ENCODE assay signal across 9 mouse cellular contexts in the genomic region with DNA sequence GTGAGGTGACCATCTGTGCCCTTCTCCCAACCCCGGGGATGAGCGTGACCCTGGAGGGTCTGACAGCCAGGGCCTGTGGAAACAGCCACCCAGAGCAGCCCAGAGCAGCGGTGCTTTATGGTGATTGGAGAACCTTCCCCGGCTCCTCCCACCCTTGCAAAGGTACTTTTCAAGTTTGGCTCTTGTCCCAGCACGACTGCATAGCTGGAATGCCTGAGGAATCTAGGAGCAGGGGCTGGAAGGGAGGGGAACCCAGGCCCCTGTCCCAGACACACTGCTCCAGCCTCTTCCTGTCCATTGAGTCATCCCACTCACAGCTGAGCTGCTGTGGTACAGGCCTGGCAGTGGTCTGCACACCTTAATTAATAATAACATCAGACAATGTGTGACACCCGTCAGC. TPM values are rescaled to one million over a fixed set of nuclear protein-coding genes. Genes with fewer than 3 reads are reported as not detected.
DNase-seq lines count a peak whose midpoint lies in the region; ATAC-seq and TF ChIP-seq lines count a peak whose summit lies in the region.
"Had no signal": no experiment of that assay in that cellular context is flagged by ENCODE, and none has a peak within 500 bp of the region (broad histone marks: within the 10 kb centered on the region; RNA-seq: fewer than 3 reads in every experiment).

No protein-coding gene starts in this region.

- H3K9me3 ChIP-seq in forebrain, embryonic 14.5 days (replicated peaks; ENCODE audit: control insufficient read depth, low read length), result no peaks in the 10 kb centered on the region
- H3K9me3 ChIP-seq in forebrain, embryonic 15.5 days, result no peaks in the 10 kb centered on the region
- H3K9me3 ChIP-seq in forebrain, embryonic 16.5 days (ENCODE audit: control insufficient read depth, low read length), result no peaks in the 10 kb centered on the region
- no peaks in the 10 kb centered on the region for H3K9me3 ChIP-seq in intestine, postnatal 0 days (ENCODE audit: control insufficient read depth)
- H3K9me3 ChIP-seq in lung, embryonic 14.5 days (ENCODE audit: low read depth, low read length), result no peaks in the 10 kb centered on the region
- H3K9me3 ChIP-seq in stomach, postnatal 0 days (ENCODE audit: control insufficient read depth, low read length), result no peaks in the 10 kb centered on the region

- no peaks in the 10 kb centered on the region for H3K27me3 ChIP-seq in forebrain, embryonic 14.5 days (replicated peaks; ENCODE audit: control insufficient read depth, insufficient read depth, low read length)
- no peaks in the 10 kb centered on the region for H3K27me3 ChIP-seq in forebrain, embryonic 15.5 days
- no peaks in the 10 kb centered on the region for H3K27me3 ChIP-seq in forebrain, embryonic 16.5 days (replicated peaks; ENCODE audit: control insufficient read depth, insufficient read depth, low read length)
- H3K27me3 ChIP-seq in intestine, postnatal 0 days (replicated peaks; ENCODE audit: control insufficient read depth, insufficient read depth, low read length), result no peaks in the 10 kb centered on the region
- no peaks in the 10 kb centered on the region for H3K27me3 ChIP-seq in lung, embryonic 14.5 days (ENCODE audit: insufficient read depth, low read length)
- H3K27me3 ChIP-seq in stomach, postnatal 0 days (ENCODE audit: control insufficient read depth, insufficient read depth, low read length), result no peaks in the 10 kb centered on the region

- peaks cover 67% of the 10 kb centered on the region for H3K36me3 ChIP-seq in forebrain, embryonic 14.5 days (ENCODE audit: control insufficient read depth, insufficient read depth, low read length)
- peaks cover 25% of the 10 kb centered on the region for H3K36me3 ChIP-seq in forebrain, embryonic 15.5 days
- no peaks in the 10 kb centered on the region; the same call in none of the 2 replicates for H3K36me3 ChIP-seq in forebrain, embryonic 16.5 days (ENCODE audit: control insufficient read depth, insufficient read depth)
- peaks cover 50% of the 10 kb centered on the region for H3K36me3 ChIP-seq in intestine, postnatal 0 days (ENCODE audit: control insufficient read depth, insufficient read depth)
- peaks cover 40% of the 10 kb centered on the region; the same call in 1 of the 2 replicates for H3K36me3 ChIP-seq in lung, embryonic 14.5 days (ENCODE audit: insufficient read depth)
- peaks cover 9% of the 10 kb centered on the region for H3K36me3 ChIP-seq in stomach, postnatal 0 days (ENCODE audit: control insufficient read depth, insufficient read depth, low read length)

- peak; percentile 57 for DNase-seq in forebrain, embryonic 14.5 days (ENCODE audit: low spot score)
- peak; percentile 95 for DNase-seq in lung, embryonic 14.5 days
- DNase-seq in stomach, postnatal 0 days (ENCODE audit: low spot score), result peak; percentile 48
- no peak for DNase-seq in cerebellum, postnatal 36 days
- DNase-seq in c-Kit-positive CD71-positive TER-119-positive erythroid progenitor cells, embryonic 14.5 days (ENCODE audit: low spot score), result no peak

- H3K4me2 ChIP-seq in forebrain, embryonic 14.5 days (ENCODE audit: low read length), result no peak overlapping the region
- H3K4me2 ChIP-seq in forebrain, embryonic 15.5 days (replicated peaks), result no peak overlapping the region
- H3K4me2 ChIP-seq in forebrain, embryonic 16.5 days (ENCODE audit: low read length), result no peak overlapping the region
- no peak overlapping the region for H3K4me2 ChIP-seq in intestine, postnatal 0 days (replicated peaks; ENCODE audit: low read depth)
- H3K4me2 ChIP-seq in lung, embryonic 14.5 days, result peak overlapping the region; percentile 19; the same call in 1 of the 2 replicates
- H3K4me2 ChIP-seq in stomach, postnatal 0 days (replicated peaks; ENCODE audit: low read depth), result no peak overlapping the region

- H3K4me3 ChIP-seq in forebrain, embryonic 14.5 days (ENCODE audit: low read depth, low read length), result no peak overlapping the region
- H3K4me3 ChIP-seq in forebrain, embryonic 15.5 days, result no peak overlapping the region
- no peak overlapping the region for H3K4me3 ChIP-seq in forebrain, embryonic 16.5 days (replicated peaks; ENCODE audit: low read length)
- no peak overlapping the region for H3K4me3 ChIP-seq in intestine, postnatal 0 days (ENCODE audit: low read depth, low read length)
- no peak overlapping the region for H3K4me3 ChIP-seq in lung, embryonic 14.5 days (ENCODE audit: low read depth, low read length)
- H3K4me3 ChIP-seq in stomach, postnatal 0 days (ENCODE audit: low read depth, low read length), result no peak overlapping the region

- TF ChIP-seq EP300 in stomach, postnatal 0 days (optimal IDR thresholded peaks at IDR 0.05), result no peak

- no peak for TF ChIP-seq CTCF in intestine, postnatal 0 days (IDR thresholded peaks at IDR 0.05; ENCODE audit: low read depth)
- no peak for TF ChIP-seq CTCF in lung, embryonic 14.5 days (IDR thresholded peaks at IDR 0.05; ENCODE audit: low read depth)
- TF ChIP-seq CTCF in stomach, postnatal 0 days (IDR thresholded peaks at IDR 0.05; ENCODE audit: low read depth), result no peak

- no peaks in the 10 kb centered on the region for H3K4me1 ChIP-seq in forebrain, embryonic 14.5 days (ENCODE audit: control insufficient read depth, insufficient read depth, low read length)
- no peaks in the 10 kb centered on the region for H3K4me1 ChIP-seq in forebrain, embryonic 15.5 days
- H3K4me1 ChIP-seq in forebrain, embryonic 16.5 days (replicated peaks; ENCODE audit: control insufficient read depth, insufficient read depth, low read length), result no peaks in the 10 kb centered on the region
- no peaks in the 10 kb centered on the region for H3K4me1 ChIP-seq in intestine, postnatal 0 days (replicated peaks; ENCODE audit: control insufficient read depth, insufficient read depth, low read length)
- H3K4me1 ChIP-seq in lung, embryonic 14.5 days (ENCODE audit: insufficient read depth), result 0 out of 2 replicates have a peak, but pooled peaks cover 3% of the 10 kb centered on the region
- no peaks in the 10 kb centered on the region; the same call in 1 of the 2 replicates for H3K4me1 ChIP-seq in stomach, postnatal 0 days (replicated peaks; ENCODE audit: control insufficient read depth, insufficient read depth)

- H3K9ac ChIP-seq in forebrain, embryonic 14.5 days (ENCODE audit: low read length), result no peak overlapping the region
- H3K9ac ChIP-seq in forebrain, embryonic 15.5 days (replicated peaks), result no peak overlapping the region
- H3K9ac ChIP-seq in forebrain, embryonic 16.5 days (replicated peaks; ENCODE audit: low read depth, low read length), result no peak overlapping the region
- no peak overlapping the region for H3K9ac ChIP-seq in intestine, postnatal 0 days (ENCODE audit: low read depth, low read length)
- H3K9ac ChIP-seq in lung, embryonic 14.5 days, result peak overlapping the region; percentile 27; the same call in 1 of the 2 replicates
- H3K9ac ChIP-seq in stomach, postnatal 0 days (ENCODE audit: low read length), result no peak overlapping the region

- peak; percentile 37; the same call in 1 of the 2 replicates for ATAC-seq in forebrain, embryonic 14.5 days
- ATAC-seq in forebrain, embryonic 15.5 days (replicated peaks), result no peak
- 0 out of 2 replicates have a peak, but pooled peaks have one; percentile 38 for ATAC-seq in forebrain, embryonic 16.5 days
- peak; percentile 60 for ATAC-seq in intestine, postnatal 0 days
- peak; percentile 98 for ATAC-seq in lung, embryonic 14.5 days (ENCODE audit: insufficient read depth)
- peak; percentile 79 for ATAC-seq in stomach, postnatal 0 days (ENCODE audit: low FRiP score, low TSS enrichment)

- no peak overlapping the region for H3K27ac ChIP-seq in forebrain, embryonic 14.5 days (ENCODE audit: low read depth, low read length)
- H3K27ac ChIP-seq in forebrain, embryonic 15.5 days (replicated peaks), result no peak overlapping the region
- no peak overlapping the region for H3K27ac ChIP-seq in forebrain, embryonic 16.5 days (ENCODE audit: low read length)
- H3K27ac ChIP-seq in intestine, postnatal 0 days (ENCODE audit: low read depth, low read length), result peak overlapping the region; percentile 9; the same call in 1 of the 2 replicates
- H3K27ac ChIP-seq in lung, embryonic 14.5 days (ENCODE audit: low read depth), result peak overlapping the region; percentile 86
- H3K27ac ChIP-seq in stomach, postnatal 0 days (replicated peaks), result peak overlapping the region; percentile 78

- WGBS in forebrain, embryonic 14.5 days, result 20% methylated on average over 6 of the region's 6 CpGs
- WGBS in forebrain, embryonic 15.5 days, result 16% methylated on average over 6 of the region's 6 CpGs
- WGBS in forebrain, embryonic 16.5 days, result 14% methylated on average over 6 of the region's 6 CpGs
- 20% methylated on average over 6 of the region's 6 CpGs for WGBS in intestine, postnatal 0 days
- 6% methylated on average over 6 of the region's 6 CpGs for WGBS in lung, embryonic 14.5 days
- WGBS in stomach, postnatal 0 days, result 12% methylated on average over 6 of the region's 6 CpGs

RNA-seq across cellular contexts. Expression of a gene that starts 34.8 kb away (rescaled TPM):
- not detected in 2 replicates for polyA plus RNA-seq in forebrain, embryonic 14.5 days (2014; fragmentation: Nextera tagmentation; extraction: Ambion mirVana)
- not detected in 2 replicates for polyA plus RNA-seq in forebrain, embryonic 15.5 days (2015; fragmentation: Nextera tagmentation; extraction: Ambion mirVana)
- 0.22 TPM in 1 of 2 replicates, not detected in the other for polyA plus RNA-seq in forebrain, embryonic 16.5 days (2015; fragmentation: Nextera tagmentation; extraction: Ambion mirVana)
- polyA plus RNA-seq in intestine, postnatal 0 days (2015; fragmentation: Nextera tagmentation; extraction: Ambion mirVana), result 0.10 TPM in 1 of 2 replicates, not detected in the other
- polyA plus RNA-seq in lung, embryonic 14.5 days (2014; fragmentation: Nextera tagmentation; extraction: Ambion mirVana), result 1.6 and 2.1 TPM in 2 replicates
- 5.8 and 6.1 TPM in 2 replicates for polyA plus RNA-seq in stomach, postnatal 0 days (2015; fragmentation: Nextera tagmentation; extraction: Ambion mirVana)

RNA-seq across cellular contexts. Expression of a gene that starts 42.4 kb away (rescaled TPM):
- polyA plus RNA-seq in forebrain, embryonic 14.5 days (2014; fragmentation: Nextera tagmentation; extraction: Ambion mirVana), result not detected in 2 replicates
- polyA plus RNA-seq in forebrain, embryonic 15.5 days (2015; fragmentation: Nextera tagmentation; extraction: Ambion mirVana), result 0.79 TPM in 1 of 2 replicates, not detected in the other
- polyA plus RNA-seq in forebrain, embryonic 16.5 days (2015; fragmentation: Nextera tagmentation; extraction: Ambion mirVana), result 0.42 TPM in 1 of 2 replicates, not detected in the other
- not detected in 2 replicates for polyA plus RNA-seq in intestine, postnatal 0 days (2015; fragmentation: Nextera tagmentation; extraction: Ambion mirVana)
- not detected in 2 replicates for polyA plus RNA-seq in lung, embryonic 14.5 days (2014; fragmentation: Nextera tagmentation; extraction: Ambion mirVana)
- polyA plus RNA-seq in stomach, postnatal 0 days (2015; fragmentation: Nextera tagmentation; extraction: Ambion mirVana), result 0.28 TPM in 1 of 2 replicates, not detected in the other
- polyA plus RNA-seq: frontal cortex, adult 2 months had no signal

Comparison
In these comparisons a context has a peak if more than half of its experiments do, and no peak if none do; other contexts are left out.
1. DNase-seq: peak in forebrain, embryonic 14.5 days (single experiment), lung, embryonic 14.5 days (single experiment) and stomach, postnatal 0 days (single experiment); none in cerebellum, postnatal 36 days (0 of 2) and c-Kit-positive CD71-positive TER-119-positive erythroid progenitor cells, embryonic 14.5 days (single experiment).
2. H3K27ac ChIP-seq: peak in intestine, postnatal 0 days (single experiment), lung, embryonic 14.5 days (single experiment) and stomach, postnatal 0 days (single experiment); none in forebrain, embryonic 14.5 days (single experiment), forebrain, embryonic 15.5 days (single experiment) and forebrain, embryonic 16.5 days (single experiment).